Mouse (Mus musculus) adrenal gland, adult (tissue): ENCODE results near the gene Foxm1.
"Not testable (repeated sequence)": the region's sequence is repeated elsewhere in the genome, so short reads cannot be mapped to it uniquely, and the experiment has no call there.

ENCODE experiments used
- DNase-seq, 2 experiments: peaks; one replicate each; pipeline ENCODE4 v3.0.0; 2022 to 2023; ENCODE audit warnings: low spot score in 1 of 2; ENCODE audit not compliant: inconsistent age in 2 of 2

Foxm1 gene

DNA sequence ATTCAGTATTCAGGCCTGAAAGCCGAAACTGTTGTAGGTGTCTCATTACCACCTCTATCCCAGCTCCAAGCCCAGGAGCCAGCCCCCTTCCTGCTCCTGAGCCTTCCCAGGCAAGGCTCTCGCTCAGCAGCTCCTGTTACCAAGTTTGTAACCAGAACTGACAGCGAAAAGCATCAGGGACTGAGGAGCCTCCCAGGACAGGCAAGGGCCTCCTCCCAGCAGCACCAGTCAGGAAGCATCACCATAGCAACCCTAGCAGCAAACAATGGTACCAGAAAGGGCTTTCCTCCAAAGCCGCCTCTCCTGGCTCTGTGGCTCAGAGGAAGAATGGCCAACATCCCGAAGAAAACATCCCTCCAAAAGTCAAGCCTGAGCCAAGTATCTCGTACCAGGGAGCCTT lies 12.4 kb downstream of the Foxm1 start, which contains the start of the genes Tex52 and Gm44596:
Gene Tex52 (plus strand): TSS at position 265 of the 400 bp plus-strand sequence.
Gene Gm44596 (plus strand): TSS at position 312 of the 400 bp plus-strand sequence.
- peak in 1 of 2 experiments; percentile 28 for DNase-seq

DNA sequence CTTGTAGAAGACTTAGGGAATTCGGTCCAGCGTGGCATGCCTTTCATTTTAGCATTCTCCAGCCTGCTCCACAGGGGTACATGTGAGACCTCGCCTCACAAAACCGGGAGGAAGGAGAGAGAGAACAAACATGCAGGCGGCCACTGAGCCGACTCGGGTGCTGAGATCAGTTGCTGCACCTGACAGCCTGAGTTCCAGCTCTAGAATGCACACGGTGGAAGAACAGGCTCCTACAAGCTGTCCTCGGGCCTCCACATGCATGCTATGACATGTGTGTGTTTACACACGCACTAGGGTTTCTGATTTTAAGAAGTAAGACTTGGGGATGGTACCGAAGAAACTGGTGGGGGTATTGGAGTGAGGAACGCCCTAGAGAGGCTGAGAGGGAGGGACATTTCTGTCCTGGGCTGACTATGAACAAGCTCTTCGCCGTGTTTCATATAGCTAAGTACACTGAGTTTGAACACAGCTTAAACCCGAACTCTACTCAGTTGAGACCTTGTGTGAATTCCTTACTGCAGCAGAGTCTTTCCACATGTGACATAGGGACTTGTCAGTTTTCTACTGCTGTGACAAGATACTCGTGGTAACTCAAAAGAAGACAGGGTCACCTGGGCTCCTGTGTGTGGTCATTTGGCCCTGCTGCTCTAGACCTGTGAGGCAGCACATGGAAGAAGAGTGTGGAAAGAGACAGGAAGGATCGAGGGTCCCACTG lies 13.8 kb downstream of the Foxm1 start:
- DNase-seq = no peak

DNA sequence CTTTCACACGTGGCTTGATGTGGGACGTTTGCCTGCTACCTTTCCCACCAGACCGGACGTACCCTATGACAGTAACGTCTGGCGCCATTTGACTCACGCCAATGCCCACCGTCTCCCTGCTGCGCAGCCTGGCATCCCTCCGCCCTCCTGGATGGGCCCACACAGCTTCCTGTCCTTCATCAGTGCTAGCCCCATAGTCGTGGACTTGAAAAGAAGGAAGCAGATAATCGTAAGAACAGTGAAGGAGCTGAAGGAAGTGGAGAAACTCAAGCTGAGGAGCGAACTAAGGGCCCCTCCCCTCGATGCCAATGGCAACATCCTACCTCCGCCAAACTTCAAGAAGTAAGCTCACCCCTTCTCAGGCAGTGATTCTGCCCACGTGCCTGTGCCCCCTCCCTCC lies 16.9 kb downstream of the Foxm1 start:
- DNase-seq = peak in 1 of 2 experiments; percentile 16

DNA sequence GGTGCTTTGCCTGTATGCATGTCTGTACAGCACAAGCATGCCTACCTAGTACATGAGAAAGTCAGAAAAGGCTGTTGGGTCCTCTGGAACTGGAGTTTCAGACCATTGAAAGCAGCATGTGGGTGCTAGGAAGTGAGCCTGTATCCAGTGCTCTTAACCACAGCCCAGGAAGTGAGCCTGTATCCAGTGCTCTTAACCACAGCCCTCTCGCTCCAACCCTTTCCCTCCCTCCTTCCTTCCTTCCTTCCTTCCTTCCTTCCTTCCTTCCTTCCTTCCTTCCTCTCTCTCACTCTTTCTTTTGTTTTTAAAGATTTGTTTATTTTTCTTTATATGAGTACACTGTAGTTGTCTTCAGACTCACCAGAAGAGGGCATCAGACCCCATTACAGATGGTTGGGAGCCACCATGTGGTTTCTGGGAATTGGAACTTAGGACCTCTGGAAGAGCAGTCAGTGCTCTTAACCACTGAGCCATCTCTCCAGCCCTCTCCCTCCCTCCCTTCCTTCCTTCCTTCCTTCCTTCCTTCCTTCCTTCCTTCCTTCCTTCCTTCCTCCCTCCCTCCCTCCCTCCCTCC lies 17.9 kb downstream of the Foxm1 start:
- not testable (repeated sequence) for DNase-seq

DNA sequence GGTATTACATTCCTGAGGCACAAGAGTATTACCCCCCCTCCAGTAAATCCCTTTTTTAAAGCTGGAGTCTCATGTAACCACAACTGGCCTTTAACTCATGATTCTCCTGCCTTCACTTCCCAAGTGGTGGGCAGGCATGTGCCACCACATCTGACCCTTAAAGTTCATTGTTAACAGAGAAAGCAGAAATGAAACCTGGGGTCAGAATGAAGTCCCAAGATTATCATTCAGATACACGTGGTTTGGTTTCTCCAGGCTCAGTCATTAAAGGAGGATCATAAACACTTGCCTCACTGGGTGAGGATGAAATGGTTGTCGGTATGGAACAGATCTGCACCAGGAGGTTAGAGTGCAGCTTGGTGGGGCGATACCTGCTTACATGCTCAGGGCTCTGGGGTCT lies 18.5 kb downstream of the Foxm1 start:
- no peak for DNase-seq

DNA sequence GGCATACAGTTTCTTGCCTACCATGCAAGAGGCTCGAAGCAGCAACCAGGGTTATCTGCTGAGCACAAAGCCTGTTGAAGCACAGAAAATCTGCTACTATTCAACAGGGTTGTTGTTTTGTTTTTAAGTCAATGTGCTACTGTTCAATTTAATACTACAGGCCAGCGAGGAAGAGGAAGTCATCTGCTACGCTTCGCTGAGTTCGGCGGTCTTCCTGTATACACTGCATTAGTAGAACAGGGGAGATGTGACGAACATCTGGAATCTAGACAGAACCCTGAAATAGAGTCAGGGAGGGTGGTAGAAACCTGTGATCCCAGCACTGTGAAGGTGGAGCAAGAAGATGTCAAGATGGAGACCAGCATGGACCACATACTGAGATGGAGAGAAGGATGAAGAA lies 21.0 kb downstream of the Foxm1 start:
- DNase-seq = no peak

DNA sequence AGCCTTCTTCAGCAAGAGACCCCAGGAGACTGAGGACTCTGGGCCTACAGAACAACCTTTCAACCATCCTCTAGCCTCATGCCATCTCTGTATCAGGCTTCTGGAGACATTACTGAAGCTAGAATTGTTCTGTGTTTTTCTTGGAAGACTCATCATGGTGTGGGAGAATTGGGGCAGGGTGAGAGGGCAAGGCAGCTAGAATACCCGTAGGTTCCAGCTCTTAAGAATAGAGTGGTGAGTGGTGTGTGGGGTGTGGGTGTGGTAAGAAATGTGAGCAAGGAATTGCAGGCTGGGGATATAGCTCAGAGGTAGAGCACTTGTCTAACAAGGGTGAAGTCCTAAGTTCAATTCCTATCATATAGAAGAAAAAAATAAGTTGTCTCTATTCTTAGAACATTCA lies 22.3 kb downstream of the Foxm1 start:
- DNase-seq = no peak

DNA sequence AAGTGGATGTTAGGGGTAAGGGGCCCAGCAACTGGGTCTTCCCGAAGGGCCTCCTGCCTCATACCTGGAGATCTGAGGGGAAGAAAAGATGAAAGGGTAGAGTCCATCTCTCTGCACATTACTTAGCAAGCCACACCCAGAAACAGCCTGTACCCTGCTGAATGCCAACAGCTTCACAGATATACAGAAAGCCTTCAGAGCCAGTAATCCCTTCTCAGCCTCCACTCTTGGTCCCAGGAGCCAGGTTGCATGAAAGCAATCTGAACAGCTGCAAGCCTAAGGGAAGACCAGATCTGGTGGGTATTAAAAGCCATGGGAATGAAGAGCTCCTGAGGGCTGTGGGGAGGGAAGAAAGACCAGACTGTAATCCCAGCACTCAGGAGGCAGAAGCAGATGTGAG lies 26.4 kb downstream of the Foxm1 start:
- no peak for DNase-seq

DNA sequence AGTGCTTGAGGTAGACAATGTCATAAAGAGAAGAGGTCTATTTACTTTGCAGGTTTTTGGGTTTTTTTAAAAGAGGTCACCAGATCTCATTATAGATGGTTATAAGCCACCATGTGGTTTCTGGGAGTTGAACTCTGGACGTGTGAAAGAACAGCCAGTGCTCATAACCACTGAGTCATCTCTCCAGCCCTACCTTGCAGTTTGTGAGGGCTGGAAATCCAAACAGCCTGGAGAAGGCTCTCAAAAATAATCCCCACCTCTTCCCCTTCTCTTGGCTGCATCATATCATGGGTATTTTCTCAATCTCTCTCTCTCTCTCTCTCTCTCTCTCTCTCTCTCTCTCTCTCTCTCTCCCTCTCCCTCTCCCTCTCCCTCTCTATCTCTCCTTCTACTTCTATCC lies 27.9 kb downstream of the Foxm1 start:
- no peak for DNase-seq

DNA sequence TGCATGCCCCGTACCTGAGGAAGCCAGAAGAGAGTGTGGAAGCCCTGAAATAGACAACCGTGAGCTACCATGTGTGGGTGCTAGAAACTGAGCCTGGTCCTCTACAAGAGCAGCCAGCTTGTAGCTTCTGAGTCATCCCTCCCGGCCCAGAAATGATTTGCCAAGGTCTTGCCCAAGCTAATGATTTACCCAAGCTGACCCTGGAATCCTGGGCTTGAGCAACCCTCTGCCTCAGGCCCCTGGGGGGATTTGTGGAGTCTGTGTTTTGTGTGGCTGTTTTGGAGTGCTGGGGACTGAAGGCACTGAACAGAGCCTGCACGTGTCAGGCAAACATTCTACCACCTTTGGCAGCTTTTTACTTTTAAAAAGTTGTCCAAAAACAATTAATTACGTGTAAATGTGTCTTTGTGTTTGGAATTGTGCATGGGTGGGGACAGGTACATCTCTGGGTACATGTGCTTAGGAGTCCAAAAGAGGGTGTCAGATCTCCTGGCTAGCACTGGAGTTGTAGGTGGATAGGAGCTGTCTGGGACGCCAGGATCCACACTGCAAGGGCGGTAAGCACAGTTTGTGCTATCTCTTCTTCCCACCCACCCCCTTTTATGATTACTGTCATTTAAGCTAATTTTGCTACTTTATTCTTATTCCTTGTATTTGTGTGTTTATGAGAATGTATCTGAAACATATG lies 35.0 kb downstream of the Foxm1 start:
- peak; percentile 72 to 92 for DNase-seq

DNA sequence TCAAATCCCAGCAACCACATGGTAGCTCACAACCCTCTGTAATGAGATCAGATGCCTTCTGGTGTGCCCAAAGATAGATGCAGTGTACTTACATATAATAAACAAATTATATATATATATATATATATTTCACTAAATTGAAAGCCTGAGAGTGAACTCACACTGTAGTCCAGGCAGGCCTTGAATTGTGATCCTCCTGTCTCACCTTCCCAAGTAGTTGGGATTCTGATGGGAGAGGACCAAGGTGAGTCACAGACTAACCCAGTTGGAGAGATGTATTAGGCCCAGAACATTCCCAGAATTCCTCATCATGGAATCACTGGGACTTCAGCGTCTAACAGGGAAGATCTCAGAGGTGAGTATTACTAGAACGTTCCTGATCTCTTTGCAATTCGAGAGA lies 36.2 kb downstream of the Foxm1 start, which contains the start of gene Nrip2:
Gene Nrip2 (plus strand): TSS at position 301 of the 400 bp plus-strand sequence.
- DNase-seq = no peak

DNA sequence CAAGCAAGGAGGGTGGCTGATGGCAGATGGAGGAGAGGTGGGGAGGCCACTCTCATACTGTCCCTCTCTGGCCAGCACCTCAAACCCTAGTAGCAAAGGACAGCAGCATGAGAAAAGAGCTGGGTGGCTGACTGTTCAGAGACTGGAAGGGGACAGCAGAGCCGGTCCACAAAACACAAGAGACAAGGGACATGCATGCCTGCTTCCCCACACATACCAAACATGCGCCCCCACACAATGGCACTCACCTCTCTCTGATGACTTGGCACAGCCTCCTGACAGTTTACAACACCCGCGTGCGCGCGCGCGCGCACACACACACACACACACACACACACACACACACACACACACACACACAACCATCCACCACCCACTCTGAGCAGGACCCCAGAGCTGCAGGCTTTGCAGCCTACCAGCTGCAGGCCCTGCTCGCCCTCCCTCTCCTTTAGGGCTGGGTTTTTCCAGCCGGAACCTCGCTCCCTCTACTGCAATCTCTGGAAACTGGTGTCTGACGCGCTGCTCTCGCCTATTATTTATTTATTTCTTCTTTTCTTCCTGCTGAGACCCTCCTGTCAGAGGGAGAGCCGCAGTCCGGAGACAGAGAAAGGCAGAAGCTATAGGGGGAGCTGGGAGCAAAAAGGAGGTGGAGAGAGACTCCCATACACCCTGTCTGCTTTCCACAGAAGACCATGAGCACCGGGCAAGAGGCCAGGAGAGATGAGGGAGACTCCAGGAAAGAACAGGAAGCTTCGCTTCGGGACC lies 36.8 kb downstream of the Foxm1 start:
- peak; percentile 40 to 81 for DNase-seq

DNA sequence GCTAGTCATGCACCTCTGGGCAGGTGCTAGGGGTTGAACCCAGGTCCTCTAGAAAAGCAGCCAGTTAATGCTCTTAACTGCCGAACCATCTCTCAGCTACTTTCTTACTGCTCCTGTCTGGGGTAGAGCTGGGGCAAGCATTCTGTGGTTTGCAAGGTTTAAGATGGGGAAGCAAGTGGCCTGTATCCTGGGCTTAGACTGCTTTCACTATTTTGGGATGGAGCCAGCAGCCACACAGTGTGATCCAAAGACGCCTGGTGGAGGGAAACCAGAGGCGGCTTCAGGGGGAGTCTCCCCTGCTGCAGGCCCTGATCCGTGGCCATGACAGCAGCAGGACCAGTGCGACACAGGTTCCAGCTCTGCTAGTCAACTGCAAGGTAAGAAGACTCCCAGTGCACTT lies 41.9 kb downstream of the Foxm1 start:
- DNase-seq = peak in 1 of 2 experiments; percentile 69

DNA sequence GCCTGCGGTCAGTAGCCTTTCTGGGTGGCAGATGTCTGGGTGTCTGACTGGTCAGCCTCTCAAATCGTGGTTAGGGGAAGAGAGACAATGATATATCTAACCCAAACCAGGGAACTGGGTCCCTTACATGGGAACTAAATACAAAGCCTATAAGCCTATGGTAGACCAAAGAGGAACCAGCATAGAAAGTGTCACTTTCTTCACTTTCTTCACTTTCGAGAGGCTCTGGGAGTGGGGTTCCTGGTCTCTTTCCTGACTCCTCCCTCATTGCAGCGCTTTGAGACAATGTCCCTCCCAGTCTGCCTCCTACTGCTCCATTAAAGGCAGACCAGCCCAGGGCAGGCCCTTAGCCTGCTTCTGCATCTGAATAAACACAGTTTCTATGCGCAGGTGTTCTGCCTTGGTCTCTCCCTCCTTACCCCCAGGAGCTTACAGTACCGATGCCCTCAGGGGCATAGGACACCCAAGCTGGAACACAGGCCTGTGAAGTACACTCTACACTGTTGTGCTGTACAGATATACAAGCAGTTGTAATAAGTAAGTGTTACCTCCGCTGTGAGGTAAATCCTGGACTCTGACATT lies 45.9 kb downstream of the Foxm1 start:
- DNase-seq = no peak

DNA sequence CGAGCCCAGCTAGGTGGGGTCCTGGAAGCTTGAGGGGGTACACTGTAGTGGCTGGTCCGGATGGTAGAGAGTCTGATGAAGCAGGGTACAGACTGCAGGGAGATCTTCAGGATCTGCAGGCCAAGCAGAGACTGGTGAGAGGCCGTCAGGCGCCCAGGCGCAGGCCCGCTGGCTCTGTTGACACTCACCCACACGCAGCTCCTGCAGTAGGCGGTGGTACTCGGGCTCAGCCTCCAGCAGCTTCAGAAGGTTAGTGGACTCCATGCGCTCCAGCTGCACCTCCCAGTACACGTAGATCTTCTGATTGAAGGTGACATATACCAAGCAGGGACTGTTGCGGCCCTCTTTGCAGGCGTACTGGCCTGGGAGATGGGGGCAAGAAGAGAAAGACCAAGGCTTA lies 47.5 kb downstream of the Foxm1 start:
- no peak for DNase-seq

DNA sequence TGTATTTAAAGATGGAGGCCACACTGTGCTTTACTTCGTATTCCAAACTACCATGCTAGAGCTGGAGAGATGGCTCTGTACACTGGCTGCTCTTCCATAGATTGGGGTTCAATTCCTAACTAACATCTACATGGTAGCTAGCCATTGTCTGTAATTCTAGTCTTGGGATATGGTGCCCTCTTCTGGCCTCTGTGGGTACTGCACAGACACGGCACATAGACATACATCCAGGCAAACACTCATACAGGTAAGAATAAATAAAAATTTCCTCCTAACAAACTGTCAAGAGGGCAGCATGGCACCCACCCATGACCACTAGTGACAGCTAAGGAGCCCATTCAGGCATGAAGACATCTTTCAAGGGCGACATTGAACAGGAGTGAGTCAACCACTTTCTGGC lies 48.3 kb downstream of the Foxm1 start:
- peak; percentile 68 to 94 for DNase-seq

DNA sequence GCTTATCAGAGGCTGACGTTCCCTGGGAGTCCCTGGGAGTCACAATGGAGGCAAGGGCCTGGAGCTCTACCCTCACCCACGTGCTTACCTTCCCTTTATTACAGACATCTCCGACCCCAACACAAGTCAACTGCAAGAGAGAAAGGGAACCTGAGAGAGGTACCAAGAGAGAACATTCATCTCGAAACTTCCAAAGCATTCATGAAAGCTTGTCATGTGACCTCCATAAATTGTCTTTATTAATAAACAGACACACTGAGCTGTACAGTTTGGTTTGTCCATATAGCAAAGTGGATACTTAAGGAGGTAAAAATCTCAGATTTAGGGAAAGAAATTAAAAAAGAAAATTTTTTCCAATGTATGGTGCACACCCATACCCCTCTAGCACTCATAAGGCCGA lies 53.4 kb downstream of the Foxm1 start:
- no peak for DNase-seq

DNA sequence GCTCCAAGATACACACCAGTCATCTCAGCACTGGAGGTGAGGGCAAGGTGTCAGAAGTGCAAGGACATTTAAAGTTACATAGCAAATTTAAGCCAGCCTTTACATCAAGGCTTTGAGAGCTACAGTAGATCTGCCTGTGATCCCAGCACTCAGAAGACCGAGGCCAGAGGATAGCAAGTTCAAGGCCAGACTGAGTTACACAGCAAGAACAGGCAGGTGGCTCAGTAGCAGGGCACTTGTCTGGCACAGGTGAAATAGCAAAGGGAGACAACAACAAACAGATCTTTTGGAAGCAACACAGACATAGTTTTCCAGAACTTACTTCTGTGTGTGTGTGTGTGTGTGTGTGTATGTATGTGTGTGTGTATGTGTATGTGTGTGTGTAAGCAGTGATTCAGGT lies 55.3 kb downstream of the Foxm1 start:
- DNase-seq = peak in 1 of 2 experiments; percentile 50

DNA sequence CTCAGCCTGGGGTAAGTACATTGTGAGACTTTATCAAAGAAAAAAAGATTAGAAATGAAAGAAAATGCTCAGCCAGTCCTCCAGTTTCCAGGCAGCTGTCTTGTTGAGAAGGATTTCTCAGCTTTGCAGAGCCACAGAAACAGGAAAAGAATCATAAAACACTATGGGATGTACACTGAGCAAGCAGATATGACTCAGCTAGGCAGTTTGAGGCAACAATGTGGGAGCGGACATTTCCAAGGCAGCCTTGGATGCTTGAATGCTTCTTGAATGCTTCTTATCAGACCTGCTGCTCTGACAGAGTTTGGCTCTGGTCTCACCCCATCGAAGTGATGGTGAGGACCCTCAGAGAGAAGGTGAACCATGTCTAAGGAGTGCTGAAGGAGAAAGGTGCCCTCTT lies 58.3 kb downstream of the Foxm1 start:
- peak in 1 of 2 experiments; percentile 72 for DNase-seq

DNA sequence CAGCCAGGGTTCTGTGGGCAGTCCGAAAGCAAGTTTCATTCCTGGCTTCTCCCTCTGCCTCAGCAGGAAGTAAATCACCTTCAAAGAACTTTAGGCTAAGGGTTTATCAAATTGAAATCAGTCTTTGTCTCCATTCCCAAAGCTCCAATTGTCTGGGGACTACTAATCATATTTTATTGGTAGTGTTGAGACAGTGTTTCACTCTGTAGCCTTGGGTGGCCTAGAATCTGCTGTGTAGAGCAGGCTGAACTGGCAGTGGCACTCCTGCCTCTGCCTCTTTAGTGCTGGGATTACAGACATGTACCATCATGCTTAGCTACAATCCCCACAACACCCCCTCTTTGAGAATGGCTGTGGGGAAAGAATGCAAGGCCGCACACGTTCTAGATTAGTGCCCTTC lies 58.7 kb downstream of the Foxm1 start:
- DNase-seq = peak in 1 of 2 experiments; percentile 57
